Mouse (Mus musculus) cerebellum, postnatal 4 days (tissue): ENCODE data around the gene Arl6ip4.

Source experiments
- DNase-seq, 2 experiments: peaks; one replicate each; pipeline ENCODE4 v3.0.0; 2022; ENCODE audit warnings: low spot score in 2 of 2, mixed read lengths in 1 of 2

Gene Arl6ip4

GRCm38 (mm10) chr5:124095077-124095581, 20.8 kb upstream of the Arl6ip4 start:
- no peak for DNase-seq

- peak; percentile 87 to 92 for DNase-seq
Measured at GRCm38 (mm10) chr5:124095596-124096232, 20.2 kb upstream of the Arl6ip4 start, which contains the start of gene Abcb9. Gene Abcb9, minus strand, starts transcription at chr5:124095798.

- DNase-seq: no peak
Measured at GRCm38 (mm10) chr5:124098923-124099322, 17.0 kb upstream of the Arl6ip4 start.

GRCm38 (mm10) chr5:124100128-124101044, 15.5 kb upstream of the Arl6ip4 start:
- DNase-seq: no peak

- no peak for DNase-seq
Measured at GRCm38 (mm10) chr5:124102326-124102725, 13.6 kb upstream of the Arl6ip4 start.

GRCm38 (mm10) chr5:124103020-124103419, 12.9 kb upstream of the Arl6ip4 start:
- DNase-seq: no peak

GRCm38 (mm10) chr5:124103552-124103951, 12.3 kb upstream of the Arl6ip4 start:
- no peak for DNase-seq

DNA sequence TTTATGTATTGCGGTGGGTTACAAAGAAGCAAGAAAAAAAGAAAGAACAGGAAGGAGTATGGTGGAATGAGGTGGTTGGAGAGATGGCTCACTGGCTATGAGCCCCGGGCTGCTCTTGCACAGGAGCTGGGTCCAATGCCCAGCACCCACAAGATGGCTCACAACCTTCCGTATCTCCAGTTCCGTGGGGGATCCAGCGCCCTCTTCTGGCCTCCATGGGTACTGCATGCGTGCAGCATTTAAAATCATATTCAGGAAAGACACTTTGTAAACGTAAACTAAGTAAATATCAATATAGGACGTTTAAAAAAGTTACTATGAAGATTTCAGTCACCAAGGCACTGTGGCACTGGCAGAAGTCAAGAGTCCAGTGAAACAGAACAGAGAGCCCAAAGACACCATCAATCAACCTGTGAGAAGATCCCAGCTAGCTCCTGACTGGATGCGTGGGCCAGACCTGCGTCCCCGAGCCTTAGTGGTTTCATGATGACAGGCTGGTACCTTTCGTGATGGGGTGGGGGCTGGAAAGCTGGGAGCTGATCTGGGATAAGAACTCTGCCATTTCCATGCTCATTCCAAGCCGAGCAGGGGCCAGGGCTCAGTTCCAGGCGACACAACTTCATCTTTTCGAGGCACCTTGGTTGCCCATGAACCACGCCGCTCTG, 4.7 kb upstream of the Arl6ip4 start:
- DNase-seq: peak in 1 of 2 experiments; percentile 51

GRCm38 (mm10) chr5:124111742-124112497, 4.0 kb upstream of the Arl6ip4 start, which contains the start of gene Ogfod2:
Gene Ogfod2, plus strand, starts transcription at chr5:124112297.
- peak; percentile 86 to 95 for DNase-seq

DNA sequence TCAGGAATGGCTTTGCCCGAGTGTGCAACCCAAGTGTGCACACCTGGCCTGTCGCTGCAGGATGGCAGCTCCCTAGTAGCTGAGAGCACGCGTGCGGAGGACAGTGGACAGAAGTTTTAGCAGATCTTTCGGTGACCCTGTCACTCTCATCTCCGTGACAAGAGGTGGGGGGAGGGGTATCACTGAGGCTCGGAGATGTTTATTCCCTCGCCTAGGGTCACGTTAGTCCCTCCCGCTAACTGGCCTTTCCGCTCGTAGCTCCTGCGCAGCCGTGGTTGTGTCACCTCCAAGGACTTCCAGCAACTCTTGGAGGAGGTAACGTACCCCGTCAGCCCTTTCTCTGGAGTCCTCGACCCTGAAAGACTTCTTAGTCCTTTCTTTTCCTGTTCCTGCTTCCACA, 3.4 kb upstream of the Arl6ip4 start:
- peak in 1 of 2 experiments; percentile 34 for DNase-seq

- DNase-seq: peak in 1 of 2 experiments; percentile 54
Measured at GRCm38 (mm10) chr5:124113030-124113429, 2.9 kb upstream of the Arl6ip4 start.

GRCm38 (mm10) chr5:124114276-124115025, 1.4 kb upstream of the Arl6ip4 start:
- no peak for DNase-seq

- no peak for DNase-seq
Measured at GRCm38 (mm10) chr5:124115531-124115930, 358 bp upstream of the Arl6ip4 start.

GRCm38 (mm10) chr5:124119204-124119603, 3.3 kb downstream of the Arl6ip4 start:
- DNase-seq: no peak

DNA sequence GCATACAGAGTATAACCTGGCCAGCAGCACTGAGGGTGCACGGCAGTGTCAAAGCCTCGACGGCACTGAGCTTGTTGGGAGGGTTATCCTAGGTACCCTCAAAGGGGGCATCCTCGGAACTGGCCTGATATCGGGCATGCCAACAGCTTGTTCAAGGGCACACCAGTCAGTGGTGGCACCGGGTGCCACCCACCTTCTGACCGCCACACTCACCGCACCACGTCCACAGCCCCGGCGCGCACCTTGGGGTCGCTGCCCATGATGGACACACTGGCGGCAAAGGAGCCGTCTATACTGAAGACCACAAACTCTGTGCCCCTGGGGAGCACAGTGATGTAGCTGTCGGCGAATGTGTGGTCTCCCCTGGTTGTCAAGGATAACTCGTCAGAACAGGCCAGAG, 6.5 kb downstream of the Arl6ip4 start:
- DNase-seq: no peak

GRCm38 (mm10) chr5:124125093-124125492, 9.2 kb downstream of the Arl6ip4 start:
- no peak for DNase-seq

DNA sequence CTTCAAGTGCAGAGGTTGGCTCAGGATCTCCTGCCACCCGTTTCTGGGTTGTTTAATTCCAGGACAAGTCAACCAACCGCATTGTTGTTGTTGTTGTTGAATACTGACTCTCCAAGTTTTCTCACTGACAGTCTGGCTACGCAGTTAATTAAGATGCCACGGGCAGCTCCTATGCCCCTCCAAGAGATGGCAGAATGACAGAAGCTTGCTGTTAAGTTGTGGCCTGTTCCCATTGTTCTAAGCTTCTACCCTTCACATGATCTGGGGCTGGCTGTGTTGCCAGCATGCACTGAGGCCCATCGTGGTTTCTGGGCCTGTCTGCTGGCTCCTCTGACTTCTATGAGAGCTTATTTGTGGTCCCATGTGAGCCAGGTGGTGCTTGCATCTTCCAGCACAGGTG, 18.4 kb downstream of the Arl6ip4 start:
- DNase-seq: no peak

DNA sequence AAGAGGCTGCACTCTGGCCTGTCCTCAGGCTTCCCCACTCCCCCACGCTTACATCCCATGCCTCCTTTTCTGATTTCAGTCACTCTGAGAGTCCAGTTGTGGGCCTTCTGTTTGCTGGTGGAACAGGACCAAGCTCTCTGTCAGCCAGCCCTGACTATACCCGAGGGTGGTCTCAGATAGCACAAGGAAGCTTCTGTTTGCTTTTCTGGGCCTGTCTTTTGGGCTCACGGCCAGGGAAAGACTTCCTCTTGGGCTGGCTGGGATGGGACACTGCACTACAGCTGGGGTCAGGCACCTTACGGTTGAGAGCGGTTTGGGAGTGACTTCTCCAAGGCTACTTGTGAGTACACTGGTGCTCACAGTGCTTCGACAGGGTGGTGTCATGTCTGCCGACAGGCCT, 22.2 kb downstream of the Arl6ip4 start:
- DNase-seq: peak in 1 of 2 experiments; percentile 38

- no peak for DNase-seq
Measured at GRCm38 (mm10) chr5:124149028-124149427, 33.1 kb downstream of the Arl6ip4 start.

- DNase-seq: no peak
Measured at GRCm38 (mm10) chr5:124150895-124151294, 35.0 kb downstream of the Arl6ip4 start.
